Mouse (Mus musculus) left cerebral cortex, adult 18-20 months (tissue): ENCODE data around the gene Pth2. TPM values are rescaled to one million over a fixed set of nuclear protein-coding genes. Genes with fewer than 3 reads are reported as not detected.
"Not testable (repeated sequence)": the region's sequence is repeated elsewhere in the genome, so short reads cannot be mapped to it uniquely, and the experiment has no call there.

Source experiments
- DNase-seq, 2 experiments: peaks; one replicate each; pipeline ENCODE4 v3.0.0; 2021 to 2022; ENCODE audit warnings: low spot score in 2 of 2, mixed read lengths in 1 of 2
- total RNA-seq, 2 experiments: library from RNA; stranded (reverse); gene quantifications; 2 replicates each; pipeline ENCODE4 v1.2.3; 2021

Pth2 gene
- total RNA-seq, 2 experiments from 2014 or later = not detected

DNA sequence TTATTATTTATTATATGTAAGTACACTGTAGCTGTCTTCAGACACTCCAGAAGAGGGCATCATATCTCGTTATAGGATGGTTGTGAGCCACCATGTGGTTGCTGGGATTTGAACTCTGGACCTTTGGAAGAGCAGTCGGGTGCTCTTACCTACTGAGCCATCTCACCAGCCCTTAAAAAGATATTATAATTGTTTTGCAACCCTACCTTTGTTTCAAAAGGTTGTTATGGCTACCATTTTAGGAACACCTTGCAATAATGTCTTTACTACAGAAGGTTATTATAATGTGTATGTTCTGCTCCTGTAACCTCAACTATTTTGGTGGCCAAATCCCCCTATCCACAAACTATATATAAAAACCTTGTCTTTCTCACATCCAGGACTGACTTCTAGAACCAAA is 27.7 kb upstream of the Pth2 start:
- not testable (repeated sequence) for DNase-seq

DNA sequence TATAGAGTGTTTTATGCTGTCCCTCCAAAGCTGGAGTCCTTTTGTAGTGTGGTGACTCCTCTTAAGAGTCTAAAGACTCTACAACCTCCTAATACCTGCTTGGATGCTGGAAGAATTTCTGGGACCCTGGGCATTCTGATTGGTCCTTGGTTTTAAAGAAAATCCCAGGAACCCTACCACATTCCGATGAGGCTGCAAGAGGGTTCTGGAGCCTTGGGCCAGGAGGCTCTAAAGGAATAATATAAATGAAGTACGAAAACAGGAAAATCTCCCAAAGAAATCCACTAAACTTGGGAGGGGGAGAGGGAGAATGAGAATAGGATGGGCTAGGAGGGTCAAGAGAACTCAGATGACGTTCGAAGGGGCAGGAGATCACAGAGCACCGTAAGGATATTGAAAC is 27.2 kb upstream of the Pth2 start:
- DNase-seq = no peak

DNA sequence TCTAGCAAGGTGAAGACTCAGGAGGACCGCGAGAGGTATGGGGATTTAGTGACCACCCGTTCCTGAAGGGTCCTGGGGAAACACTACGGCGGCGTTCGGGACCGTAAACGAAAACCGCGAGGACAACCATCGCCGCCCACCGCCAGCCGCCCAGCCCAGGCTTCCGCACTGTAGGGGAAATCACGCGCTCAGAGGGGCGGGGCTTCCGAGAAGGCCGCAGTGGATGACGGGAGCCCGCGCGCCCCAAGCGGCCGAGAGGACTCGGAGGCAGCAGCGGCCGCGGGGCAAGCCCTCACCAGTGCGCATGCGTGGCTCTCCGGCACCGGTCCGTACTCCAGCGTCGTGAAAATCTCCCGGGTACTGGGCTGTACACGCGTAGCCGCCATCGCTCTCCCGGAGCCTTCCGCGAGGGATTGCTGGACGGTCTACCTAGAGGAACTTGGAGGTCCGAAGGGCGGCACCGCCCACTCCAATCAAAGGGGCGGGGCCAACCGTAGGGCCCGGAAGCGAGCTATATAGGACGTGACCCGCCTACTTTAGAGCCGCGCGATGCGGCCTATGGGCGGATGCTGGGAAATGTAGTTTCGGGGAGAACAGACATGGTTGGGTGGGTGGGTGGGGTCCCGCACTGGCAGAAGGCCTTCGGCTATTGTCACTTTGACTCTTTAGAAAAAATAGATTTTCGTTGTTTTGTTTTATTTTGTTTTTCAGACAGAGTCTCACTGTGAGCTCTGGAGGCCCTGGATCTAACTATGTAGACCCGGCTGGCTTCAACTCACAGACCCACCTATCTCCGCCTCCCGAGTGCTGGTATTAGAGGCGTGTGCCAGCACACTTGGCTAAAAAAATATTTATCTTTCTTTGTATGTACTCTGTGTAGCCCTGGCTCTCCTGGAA is 26.5 kb upstream of the Pth2 start, which contains the start of the genes Pih1d1 and Aldh16a1:
Gene Pih1d1 (plus strand): TSS at position 208 of the 897 bp plus-strand sequence.
Gene Aldh16a1 (minus strand): TSS at position 489 of the 897 bp plus-strand sequence.
- peak; percentile 96 to 99 for DNase-seq

DNA sequence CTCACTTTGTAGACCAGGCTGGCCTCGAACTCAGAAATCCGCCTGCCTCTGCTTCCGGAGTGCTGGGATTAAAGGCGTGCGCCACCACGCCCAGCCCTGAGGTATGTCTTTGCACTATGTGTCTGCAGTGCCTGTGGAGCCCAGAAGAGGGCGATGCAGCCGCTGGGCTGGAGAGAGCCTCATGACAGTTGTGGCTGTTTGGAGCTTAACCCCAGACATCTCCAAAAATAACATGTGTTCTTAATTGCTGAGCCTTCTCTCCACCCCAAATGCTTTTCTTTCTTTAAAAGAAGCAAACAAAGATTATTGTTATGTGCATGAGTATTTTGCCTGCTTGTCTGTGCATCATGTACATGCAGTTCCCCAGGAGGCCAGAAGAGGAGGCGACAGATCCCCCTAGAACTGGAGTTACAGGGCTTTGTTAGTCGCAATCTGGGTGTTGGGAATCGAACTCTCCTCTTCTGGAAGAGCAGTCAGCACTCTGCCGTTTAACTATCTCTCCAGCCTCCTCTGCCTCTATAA is 25.7 kb upstream of the Pth2 start:
- DNase-seq = no peak

DNA sequence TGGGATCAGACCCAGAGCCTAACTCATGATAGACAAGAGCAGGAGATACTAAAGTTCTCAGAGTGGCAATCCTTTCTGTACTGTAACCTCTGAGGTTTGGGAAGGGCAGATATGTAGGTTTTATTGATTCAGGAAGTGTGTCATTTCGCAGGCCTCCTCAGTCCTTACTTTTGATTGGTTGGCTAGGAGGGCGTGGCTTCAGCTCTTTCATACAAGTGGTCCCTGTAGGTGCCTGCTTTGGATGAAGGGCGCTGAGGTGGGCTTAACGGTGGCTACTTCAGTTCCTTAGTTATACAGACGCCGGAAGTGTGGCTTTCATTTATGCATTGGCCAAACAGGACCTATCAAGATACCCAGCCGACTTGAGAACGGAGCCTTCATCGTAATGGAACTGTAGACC is 25.2 kb upstream of the Pth2 start:
- no peak for DNase-seq

DNA sequence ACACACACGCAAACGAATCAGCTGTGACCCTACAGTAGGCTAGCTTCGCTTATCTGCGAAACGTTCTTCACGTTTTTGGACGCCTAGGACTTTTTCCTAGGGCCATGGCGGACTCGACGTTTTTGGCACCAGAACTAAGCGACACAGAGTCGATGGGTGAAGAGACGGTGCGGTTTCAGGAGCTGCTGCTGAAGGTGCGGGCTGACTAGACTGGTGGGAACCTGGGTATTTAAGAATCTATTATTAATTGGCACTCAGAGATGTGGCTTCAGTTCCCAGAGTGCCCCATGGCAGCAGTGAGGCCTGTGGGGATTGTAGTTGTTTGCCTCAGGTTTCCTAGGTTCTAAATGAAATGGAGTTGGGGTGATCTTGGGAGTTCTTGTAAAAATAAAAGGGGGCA is 24.6 kb upstream of the Pth2 start:
- DNase-seq = no peak

DNA sequence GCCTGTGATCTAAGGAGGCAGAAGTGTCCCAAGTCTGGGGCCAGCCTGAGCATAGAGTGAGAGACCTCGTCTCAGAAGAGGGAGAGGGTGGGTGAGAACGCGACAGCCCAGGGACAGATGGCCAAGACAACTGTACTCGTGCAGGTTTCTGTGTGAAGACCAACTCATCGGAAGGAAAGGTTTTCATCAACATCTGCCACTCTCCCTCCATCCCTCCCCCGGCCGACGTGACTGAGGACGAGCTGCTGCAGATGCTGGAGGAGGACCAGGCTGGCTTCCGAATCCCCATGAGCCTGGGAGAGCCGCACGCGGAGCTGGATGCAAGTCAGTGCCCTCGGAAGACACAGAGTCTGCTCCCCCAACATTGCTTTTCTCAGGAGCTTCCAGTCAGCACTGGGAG is 23.3 kb upstream of the Pth2 start:
- DNase-seq = peak in 1 of 2 experiments; percentile 73

DNA sequence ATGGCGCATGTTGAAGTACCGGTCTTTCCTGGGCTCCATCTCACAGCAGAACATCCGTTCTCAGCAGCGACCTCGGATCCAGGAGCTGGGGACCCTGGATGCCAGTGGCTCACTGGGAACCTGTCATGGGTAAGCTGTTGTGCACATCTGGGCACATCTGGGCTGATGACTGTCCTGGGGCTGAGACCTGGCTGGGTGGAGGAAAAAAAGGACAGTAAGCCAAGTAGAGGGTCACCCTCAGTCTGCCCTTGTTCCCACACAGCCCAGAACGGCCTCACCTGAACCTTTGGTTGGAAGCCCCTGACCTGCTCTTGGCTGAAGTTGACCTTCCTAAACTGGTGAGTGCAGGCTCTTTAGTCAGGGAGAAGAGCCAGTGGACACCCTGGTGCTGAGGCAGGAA is 21.8 kb upstream of the Pth2 start:
- no peak for DNase-seq

DNA sequence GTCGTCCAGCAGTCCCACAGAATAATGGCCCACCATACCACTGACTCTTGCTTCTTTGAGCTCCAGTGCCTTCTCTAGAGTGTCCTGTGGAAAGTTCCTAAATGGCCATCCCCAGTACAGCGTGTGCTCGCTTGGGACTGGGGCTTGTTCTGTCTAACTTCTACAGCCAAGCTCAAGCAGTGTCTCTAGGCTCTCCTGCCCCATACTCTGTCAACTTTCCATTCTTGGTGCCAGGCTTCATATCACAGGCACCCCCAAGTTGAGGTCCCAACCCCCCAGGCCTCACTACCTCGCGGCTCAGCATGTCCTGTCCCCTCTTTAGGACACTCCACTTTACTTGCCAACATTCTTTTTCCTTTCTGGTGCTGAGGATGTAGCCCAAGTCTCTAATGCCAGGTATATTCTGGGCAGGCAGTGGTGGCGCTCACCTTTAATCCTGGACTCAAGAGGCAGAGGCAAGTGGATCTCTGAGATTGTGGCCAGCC is 20.4 kb upstream of the Pth2 start:
- no peak for DNase-seq

DNA sequence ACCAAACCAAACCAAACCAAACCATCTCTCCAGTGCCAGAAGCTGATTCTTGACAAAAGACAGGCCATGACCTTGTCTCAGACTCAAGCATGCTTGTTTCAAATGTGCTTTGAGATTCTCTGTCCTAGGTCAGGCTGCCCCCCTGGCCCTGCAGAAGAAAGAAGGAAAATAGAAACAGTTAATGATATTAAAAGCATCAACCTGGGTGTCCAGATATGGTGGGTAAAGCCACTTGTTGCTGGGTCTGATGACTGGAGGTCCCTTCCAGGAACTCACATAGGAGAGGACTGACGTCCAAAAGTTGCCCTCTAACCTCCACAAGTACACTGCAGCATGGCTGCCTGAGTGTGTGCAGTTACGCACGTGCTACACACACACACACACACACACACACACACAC is 19.9 kb upstream of the Pth2 start:
- DNase-seq = no peak

DNA sequence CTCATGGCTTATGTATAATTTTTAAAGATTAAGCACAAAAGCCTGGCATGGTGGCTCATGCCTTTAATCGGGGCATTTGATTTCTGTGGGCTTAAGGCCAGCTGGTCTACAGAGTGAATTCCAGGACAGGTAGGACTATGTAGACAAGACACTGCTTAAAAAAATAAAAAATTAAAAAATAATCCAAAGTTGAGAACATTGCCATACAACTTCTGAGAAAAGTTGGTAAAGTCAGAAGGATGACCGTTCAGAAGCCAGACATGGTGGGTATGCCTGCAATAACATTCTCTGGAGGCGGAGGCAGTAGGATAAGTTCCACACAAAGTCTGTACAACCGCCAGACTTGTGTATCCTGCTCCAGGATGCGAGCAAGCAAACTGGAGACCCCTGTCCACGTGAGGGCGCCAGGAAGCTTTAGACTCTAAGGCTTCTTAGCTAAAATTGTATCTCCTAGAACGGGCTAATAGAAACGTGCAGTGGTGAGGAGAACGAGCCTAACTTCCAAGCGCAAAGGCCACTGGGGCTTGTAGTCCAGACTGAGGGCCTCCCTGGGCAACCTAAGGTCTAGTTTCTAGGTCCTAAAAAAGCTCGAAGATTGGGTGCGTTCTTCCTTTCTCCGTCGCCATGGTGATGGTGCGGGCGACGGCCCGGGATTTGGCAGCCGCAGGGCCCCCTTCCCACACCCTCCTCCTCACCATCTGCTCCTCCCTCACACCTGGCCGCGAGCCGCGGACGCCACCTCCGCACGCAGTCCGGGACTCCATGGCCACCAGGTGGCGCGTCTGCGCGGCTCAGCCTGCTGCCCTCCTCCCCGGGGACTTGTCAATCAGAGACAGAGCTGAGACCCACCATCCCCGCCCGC is 19.0 kb upstream of the Pth2 start:
- DNase-seq = peak; percentile 97

DNA sequence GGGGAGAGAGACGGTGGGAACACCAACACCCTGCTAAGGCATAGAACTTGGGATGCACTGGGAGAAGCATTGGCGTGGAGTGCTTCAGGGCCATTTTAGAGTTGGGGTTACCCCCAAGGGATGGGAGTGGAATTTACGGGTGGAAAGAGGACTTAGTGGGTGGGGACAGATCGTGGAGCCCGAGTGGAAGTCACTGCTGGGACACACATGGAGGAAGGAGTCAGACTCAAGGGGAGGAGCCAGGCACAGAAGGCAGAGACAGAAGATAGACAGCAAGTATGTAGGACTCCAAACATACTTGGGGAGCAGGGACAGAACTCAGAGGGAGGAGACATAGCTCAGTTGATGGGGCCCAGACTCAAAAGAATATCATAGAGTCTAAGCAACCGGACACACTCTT is 18.2 kb upstream of the Pth2 start:
- peak in 1 of 2 experiments; percentile 36 for DNase-seq

DNA sequence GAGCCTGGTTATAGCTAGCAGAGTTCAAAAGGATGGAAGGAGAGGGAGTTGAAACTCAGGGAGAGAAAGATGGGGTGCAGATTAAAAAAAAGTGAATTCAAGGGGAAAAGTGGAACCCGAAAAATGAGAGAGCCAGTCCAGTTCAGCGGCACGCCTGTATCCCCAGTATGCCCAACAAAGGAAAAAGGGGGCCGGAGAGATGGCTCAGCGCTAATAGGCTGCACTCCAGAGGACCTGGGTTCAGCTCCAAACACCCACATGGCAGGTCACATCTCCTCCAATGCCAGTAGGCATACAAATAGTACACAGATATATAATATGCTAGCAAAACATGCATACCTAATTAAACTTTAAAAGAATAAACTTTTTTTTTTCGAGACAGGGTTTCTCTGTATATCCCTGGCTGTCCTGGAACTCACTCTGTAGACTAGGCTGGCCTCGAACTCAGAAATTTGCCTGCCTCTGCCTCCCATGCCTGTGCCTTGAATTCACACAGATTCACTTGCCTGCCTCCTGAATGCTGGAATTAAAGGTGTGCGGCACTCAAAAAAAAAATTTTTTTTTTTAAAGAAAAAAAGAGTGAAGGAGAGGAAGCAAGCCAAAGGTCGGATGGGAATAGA is 17.7 kb upstream of the Pth2 start:
- no peak for DNase-seq

DNA sequence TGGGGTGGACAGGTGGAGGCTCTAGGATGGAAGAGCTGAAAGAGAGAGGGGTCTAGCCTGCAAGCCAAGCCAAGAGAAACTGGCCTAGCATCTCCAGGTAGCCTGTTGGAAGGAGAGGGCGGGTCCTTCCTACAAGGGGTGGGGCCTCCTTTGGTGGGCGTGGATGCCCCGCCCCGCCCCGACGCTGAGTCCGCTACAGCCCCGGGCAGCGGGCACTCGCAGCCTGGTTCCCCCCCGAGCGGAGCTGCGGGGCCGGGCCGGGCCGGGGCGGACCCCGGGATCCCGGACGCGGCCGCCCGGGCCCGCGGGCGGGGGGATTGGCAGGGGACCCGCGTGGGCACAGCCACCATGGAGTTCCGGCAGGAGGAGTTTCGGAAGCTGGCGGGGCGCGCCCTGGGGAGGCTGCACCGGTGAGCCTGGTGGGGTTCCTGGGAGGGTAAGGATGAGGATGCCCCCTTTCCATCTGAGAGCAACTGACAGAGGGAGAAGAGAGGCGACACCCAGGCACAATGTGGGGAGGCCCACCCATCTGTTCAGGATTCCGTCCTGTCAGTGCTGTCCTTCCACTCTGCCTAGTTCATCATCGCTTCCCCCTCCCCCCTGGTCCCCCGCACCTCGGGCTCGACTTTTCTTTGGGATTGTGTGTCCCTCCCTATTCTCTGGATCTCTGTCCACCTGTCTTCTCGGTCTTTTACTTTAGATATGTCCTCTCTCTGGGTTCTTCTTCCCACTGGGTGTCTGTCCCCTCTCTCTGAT is 16.9 kb upstream of the Pth2 start, which contains the start of gene Slc17a7:
Gene Slc17a7 (plus strand): TSS at position 215 of the 756 bp plus-strand sequence.
- peak; percentile 50 to 68 for DNase-seq

DNA sequence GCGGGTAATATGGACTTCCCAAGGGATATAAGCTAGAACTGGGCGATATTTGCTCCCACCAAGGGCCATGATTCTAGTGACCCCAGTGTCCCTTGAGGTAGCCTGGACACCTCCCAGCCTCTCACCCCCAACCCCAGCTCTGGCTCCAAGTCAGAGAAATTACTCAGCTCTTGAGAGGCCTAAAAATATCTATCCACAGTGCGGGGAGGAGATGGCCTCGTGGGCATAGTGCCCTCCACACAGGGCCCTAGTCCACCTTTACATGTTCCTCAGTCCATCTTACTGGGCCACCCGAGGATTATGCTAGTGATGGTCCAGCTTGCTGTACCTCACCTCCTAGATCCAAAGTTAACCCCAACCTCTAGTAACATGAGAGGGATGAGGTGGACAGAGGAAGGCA is 16.0 kb upstream of the Pth2 start:
- peak in 1 of 2 experiments; percentile 26 for DNase-seq

DNA sequence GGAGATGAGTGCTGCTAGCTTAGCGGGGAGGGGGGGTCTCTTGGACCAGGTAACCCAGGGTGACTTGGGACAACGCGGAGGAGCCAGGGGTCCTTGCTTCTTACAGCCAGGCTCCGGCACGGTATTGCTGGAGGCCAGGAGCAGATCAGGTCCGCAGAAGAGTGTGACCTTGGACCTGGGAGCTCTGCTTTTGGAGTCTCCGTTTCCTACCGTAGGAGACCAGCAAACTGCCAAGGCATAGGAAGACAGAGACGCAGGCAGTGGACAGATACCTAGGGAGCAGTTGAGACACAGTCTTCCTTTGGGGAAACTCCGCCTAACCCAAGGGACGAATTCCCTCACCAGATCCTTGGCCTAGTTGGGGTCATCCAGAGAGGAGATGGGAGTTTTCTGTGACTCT is 15.1 kb upstream of the Pth2 start:
- DNase-seq = no peak

DNA sequence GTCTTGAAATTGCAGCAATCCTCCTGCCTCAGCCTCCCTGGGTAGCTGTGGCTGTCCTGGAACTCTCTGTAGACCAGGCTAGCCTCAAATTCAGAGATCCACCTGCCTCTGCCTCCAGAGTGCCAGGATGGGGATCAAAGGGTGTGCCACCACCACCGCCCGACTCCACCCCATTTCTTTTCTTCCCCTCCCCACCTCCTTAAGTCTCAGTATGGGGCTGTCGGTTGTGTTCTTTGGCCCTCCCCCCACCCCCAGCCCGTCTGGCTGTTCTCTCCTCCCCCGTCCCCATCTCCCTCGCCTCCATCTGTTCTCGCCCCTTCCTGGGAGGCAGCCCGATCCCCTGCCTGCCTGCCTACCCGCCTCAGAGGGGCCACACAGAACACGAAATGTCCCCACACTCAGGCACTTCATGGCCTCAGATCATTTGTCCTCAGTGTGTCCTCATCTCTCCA is 13.8 kb upstream of the Pth2 start:
- peak in 1 of 2 experiments; percentile 72 for DNase-seq

DNA sequence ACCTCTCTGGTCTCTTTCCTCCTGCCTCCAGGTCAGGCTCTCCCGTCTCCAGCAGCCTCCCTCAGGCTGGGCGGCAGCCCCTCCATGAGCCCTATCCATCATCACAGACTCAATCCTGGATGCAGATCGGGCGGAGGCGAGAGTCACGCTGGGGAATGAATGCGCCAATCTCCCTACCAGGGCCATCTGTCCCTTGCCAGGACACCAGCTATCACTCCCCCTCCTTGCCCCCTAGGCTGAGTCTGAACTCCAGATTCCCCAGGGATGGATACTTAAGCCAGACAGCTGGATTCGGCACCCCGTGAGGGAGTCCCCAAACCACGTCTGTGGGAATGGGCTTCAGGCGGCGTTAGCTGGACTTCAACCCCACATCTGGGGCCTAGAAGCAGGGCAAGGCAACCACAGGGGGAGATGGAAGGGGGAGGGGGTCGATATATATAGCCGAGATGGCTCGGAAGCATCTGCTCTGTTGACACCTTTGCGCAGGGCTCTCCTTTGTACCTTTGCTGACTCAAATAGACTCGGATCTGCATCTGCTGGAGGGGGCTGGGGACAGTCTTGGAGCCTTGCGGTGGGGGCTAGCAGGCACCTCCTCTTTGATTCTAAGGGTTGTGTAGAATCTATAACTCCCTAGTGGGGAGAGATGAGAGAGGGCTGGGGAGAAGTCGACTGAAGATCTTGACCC is 12.9 kb upstream of the Pth2 start:
- DNase-seq = peak in 1 of 2 experiments; percentile 73

DNA sequence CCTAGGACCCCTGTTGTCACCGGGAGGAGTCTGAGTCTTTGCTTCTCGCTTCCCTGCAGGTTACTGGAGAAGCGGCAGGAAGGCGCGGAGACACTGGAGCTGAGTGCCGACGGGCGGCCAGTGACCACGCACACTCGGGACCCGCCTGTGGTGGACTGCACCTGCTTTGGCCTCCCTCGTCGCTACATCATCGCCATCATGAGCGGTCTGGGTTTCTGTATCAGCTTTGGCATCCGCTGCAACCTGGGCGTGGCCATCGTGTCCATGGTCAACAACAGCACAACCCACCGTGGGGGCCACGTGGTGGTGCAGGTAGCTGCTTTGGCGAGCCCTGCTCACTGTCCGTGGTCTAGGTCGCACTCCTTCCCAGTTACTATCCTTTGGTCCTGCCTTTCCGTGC is 12.1 kb upstream of the Pth2 start:
- no peak for DNase-seq
